Mouse (Mus musculus) spleen, adult 2 months (tissue): Measurements from ENCODE around the gene Sirt2.

Source experiments
- CTCF ChIP-seq: fragments of 200-500 bp; IDR thresholded peaks from 2 replicates; pipeline ENCODE4 v1.5.1; 2011; ENCODE audit warnings: mild to moderate bottlenecking, inconsistent platforms; ENCODE audit not compliant: insufficient read depth, insufficient read length, insufficient replicate concordance; ENCODE audit errors: extremely low read depth
- POLR2A ChIP-seq: fragments of 200-500 bp; IDR thresholded peaks from 2 replicates; pipeline ENCODE4 v1.6.1; 2011; ENCODE audit warnings: low read depth, low read length, inconsistent platforms

DNA sequence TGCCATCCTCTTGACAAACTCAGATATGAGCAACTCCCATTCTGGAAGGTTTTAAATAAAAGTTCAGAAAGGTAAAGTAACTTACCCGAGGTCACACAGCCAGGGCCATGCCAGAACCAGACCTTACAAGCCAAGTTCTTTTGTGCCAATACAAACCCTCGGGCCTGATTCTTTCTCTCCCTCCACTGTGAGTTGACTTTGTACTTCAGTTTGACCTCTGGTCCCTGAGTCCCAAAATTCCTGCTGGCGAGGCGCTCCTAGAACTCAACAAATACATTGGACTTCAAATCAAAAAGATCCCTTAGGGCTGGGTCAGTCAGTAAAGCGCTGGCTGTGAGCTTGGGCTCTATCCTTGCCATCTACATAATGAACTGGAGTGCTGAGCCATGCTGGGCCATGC, 70.4 kb downstream of the Sirt2 start:
- TF ChIP-seq POLR2A: no peak
- no peak for TF ChIP-seq CTCF
